Mouse (Mus musculus) forebrain, embryonic 16.5 days (tissue): ENCODE results near the gene Abi3. TPM values are rescaled to one million over a fixed set of nuclear protein-coding genes. Genes with fewer than 3 reads are reported as not detected.

Experiments used
- ATAC-seq: fragments of 200-750 bp; cut with Nextera tagmentation; 2 replicates; pipeline ENCODE4 v1.8.0; 2017; ENCODE audit warnings: mild to moderate bottlenecking, moderate library complexity
- H3K27ac ChIP-seq: fragments of 300-500 bp; sonication (generic); 2 replicates; pipeline ENCODE4 v1.5.1; 2014; ENCODE audit warnings: low read length, control low read depth
- H3K27me3 ChIP-seq: fragments of 300-500 bp; sonication (generic); replicated peaks from 2 replicates; pipeline ENCODE4 v1.6.1; 2014; ENCODE audit warnings: low read length; ENCODE audit not compliant: control insufficient read depth, insufficient read depth
- H3K36me3 ChIP-seq: fragments of 300-500 bp; sonication (generic); 2 replicates; pipeline ENCODE4 v1.6.1; 2014; ENCODE audit not compliant: control insufficient read depth, insufficient read depth
- H3K4me1 ChIP-seq: fragments of 300-500 bp; sonication (generic); replicated peaks from 2 replicates; pipeline ENCODE4 v1.6.1; 2014; ENCODE audit warnings: low read length; ENCODE audit not compliant: control insufficient read depth, insufficient read depth
- H3K4me2 ChIP-seq: fragments of 300-500 bp; sonication (generic); 2 replicates; pipeline ENCODE4 v1.6.1; 2014; ENCODE audit warnings: mild to moderate bottlenecking, low read length, control low read depth
- H3K4me3 ChIP-seq: fragments of 300-500 bp; sonication (generic); replicated peaks from 2 replicates; pipeline ENCODE4 v1.5.1; 2014; ENCODE audit warnings: mild to moderate bottlenecking, low read length, control low read depth
- H3K9ac ChIP-seq: fragments of 300-500 bp; sonication (generic); replicated peaks from 2 replicates; pipeline ENCODE4 v1.6.1; 2014; ENCODE audit warnings: low read depth, low read length, control low read depth
- H3K9me3 ChIP-seq: fragments of 300-500 bp; sonication (generic); 2 replicates; pipeline ENCODE4 v1.6.1; 2016; ENCODE audit warnings: low read length; ENCODE audit not compliant: control insufficient read depth
- WGBS: fragments of 180-500 bp; shearing (Covaris S2); extraction: QIAGEN DNeasy Blood & Tissue Kit; methylation state at CpG from one replicate; pipeline ENCODE4 v1.1.7; 2014; 5-methylcytosine and 5-hydroxymethylcytosine counted together
- polyA plus RNA-seq: library from polyadenylated mRNA; unstranded; fragments of >200 nt; fragmentation: Nextera tagmentation; extraction: Ambion mirVana; gene quantifications from 2 replicates; pipeline ENCODE4 v1.2.1, GENCODE M21; 2015

The Abi3 gene
- polyA plus RNA-seq, 1 experiment from 2014 or later, result 2.0 TPM

DNA sequence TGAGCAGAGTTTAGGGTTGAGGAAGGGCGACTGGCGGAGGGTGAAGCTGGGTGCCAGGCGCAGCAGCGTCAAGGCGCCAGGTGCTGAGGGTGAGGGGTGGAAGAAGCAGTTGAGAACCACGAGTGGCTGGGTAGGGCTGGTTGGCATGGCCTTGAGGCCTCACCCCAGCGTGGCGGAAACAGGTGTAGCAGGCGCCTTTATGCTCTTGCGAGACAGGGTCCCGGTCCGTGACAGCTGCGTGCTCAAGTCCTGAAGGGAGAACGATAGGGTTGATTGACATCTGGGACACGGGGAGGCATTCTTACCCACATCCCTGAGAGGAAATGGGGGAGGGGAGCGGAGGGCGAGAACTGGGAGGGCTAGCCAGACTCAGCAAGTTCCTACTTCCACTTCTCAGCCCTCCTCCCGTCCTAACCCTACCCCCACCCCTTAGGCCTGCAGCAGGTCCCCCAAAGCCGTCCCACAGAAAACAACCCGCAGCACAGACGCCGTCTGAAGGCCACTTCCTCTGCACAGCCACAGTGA lies 8.1 kb downstream of the Abi3 start:
- Histone ChIP-seq H3K27me3 (peaks cover 67% of the 10 kb centered on the region), H3K9me3 (no peaks in the 10 kb centered on the region), H3K4me3 (no peak overlapping the region), H3K36me3 (no peaks in the 10 kb centered on the region), H3K4me1 (peaks cover 33% of the 10 kb centered on the region), H3K27ac (no peak overlapping the region), H3K4me2 (no peak overlapping the region; the same call in 1 of the 2 replicates), H3K9ac (no peak overlapping the region)
- 5% methylated on average over 22 of the region's 22 CpGs for WGBS
- ATAC-seq, result no peak

GRCm38 (mm10) chr11:95833631-95834142 lies 8.6 kb downstream of the Abi3 start:
- no peaks in the 10 kb centered on the region for H3K36me3 ChIP-seq
- H3K9me3 ChIP-seq, result no peaks in the 10 kb centered on the region
- ATAC-seq, result no peak
- H3K4me2 ChIP-seq, result no peak overlapping the region; the same call in 1 of the 2 replicates
- no peak overlapping the region for H3K27ac ChIP-seq
- 10% methylated on average over 18 of the region's 18 CpGs for WGBS
- H3K27me3 ChIP-seq, result peaks cover 72% of the 10 kb centered on the region
- H3K9ac ChIP-seq, result no peak overlapping the region
- peaks cover 28% of the 10 kb centered on the region for H3K4me1 ChIP-seq
- H3K4me3 ChIP-seq, result no peak overlapping the region

DNA sequence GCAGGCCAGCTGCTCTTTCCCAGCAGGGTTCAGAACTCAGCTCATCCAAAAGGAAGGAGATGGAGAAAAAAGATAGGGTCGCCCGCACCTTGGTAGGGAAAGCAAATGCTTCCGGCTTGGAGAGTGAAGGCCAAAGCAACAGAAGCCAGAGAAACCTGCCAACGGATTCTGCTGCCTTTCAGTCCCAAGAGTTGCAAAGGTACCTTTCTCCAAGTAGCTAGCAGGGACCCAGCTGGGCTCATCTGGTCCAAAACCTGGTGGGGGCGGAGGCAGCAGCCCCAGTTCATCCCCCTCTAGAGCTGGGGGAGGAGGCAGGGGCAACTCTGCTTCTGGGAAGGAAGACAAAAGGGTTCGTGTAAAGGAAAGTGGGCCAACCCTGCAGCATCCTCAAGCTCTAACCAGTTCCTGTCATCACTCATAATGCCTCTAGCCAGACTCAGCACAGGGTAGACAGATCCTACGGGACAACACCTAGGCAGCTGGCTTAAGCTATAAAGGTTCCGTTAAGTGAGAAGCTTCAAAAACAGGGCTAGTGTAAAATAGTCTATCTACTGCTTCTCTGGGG lies 9.2 kb downstream of the Abi3 start:
- H3K36me3 ChIP-seq, result no peaks in the 10 kb centered on the region
- H3K27me3 ChIP-seq, result peaks cover 78% of the 10 kb centered on the region
- H3K9ac ChIP-seq, result no peak overlapping the region
- no peak overlapping the region for H3K4me2 ChIP-seq
- no peak for ATAC-seq
- no peaks in the 10 kb centered on the region for H3K9me3 ChIP-seq
- H3K4me1 ChIP-seq, result peaks cover 27% of the 10 kb centered on the region
- WGBS, result 17% methylated on average over 8 of the region's 8 CpGs
- no peak overlapping the region for H3K4me3 ChIP-seq
- H3K27ac ChIP-seq, result no peak overlapping the region

GRCm38 (mm10) chr11:95832129-95833005 lies 9.9 kb downstream of the Abi3 start:
- H3K4me1 ChIP-seq, result peaks cover 26% of the 10 kb centered on the region
- no peaks in the 10 kb centered on the region for H3K9me3 ChIP-seq
- no peaks in the 10 kb centered on the region for H3K36me3 ChIP-seq
- ATAC-seq, result no peak
- no peak overlapping the region for H3K4me3 ChIP-seq
- H3K4me2 ChIP-seq, result no peak overlapping the region
- no peak overlapping the region for H3K9ac ChIP-seq
- no peak overlapping the region for H3K27ac ChIP-seq
- 34% methylated on average over 18 of the region's 18 CpGs for WGBS
- peaks cover 79% of the 10 kb centered on the region for H3K27me3 ChIP-seq

DNA sequence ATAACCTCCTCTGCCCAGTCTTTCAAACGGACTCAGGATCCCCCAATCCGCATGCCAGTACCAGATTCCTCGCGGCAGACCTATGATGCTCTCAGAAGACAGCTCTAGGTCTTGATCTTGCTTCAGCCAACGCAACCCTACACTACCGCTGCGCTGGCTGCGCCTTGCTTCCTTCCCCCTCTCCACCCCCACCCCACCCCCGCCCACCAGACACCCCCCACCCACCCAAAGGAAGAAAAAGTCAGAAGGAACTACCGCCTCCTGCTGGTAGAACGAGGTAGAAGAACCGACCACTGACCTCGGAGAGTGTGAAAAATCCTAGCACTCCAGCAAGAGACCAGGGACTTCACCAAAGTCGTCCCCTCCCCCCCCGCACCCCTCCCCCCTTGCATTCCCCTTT lies 10.6 kb downstream of the Abi3 start:
- Histone ChIP-seq H3K9me3 (no peaks in the 10 kb centered on the region), H3K4me2 (no peak overlapping the region), H3K27me3 (peaks cover 86% of the 10 kb centered on the region), H3K27ac (no peak overlapping the region), H3K9ac (no peak overlapping the region), H3K4me1 (peaks cover 19% of the 10 kb centered on the region), H3K4me3 (no peak overlapping the region), H3K36me3 (no peaks in the 10 kb centered on the region)
- no peak for ATAC-seq
- 3% methylated on average over 15 of the region's 15 CpGs for WGBS

DNA sequence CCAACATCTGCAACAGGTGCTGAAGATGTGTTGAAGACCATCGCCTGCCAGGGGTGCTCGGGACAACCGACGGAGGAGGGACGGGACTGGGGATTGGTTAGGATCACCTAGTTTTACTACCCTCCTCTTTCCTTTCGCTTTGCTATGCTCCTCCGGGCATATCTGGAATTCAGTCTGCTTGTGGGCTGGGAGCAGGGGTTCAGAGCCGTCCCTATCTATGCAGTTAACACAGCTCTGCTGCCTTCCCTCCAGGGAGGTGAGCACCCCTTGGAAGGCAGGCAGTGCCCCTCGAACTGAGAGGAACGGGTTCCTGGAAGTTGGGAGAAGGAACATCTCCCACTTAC lies 11.0 kb downstream of the Abi3 start:
- Histone ChIP-seq H3K27ac (no peak overlapping the region), H3K9me3 (no peaks in the 10 kb centered on the region), H3K4me3 (peak overlapping the region; percentile 15; the same call in 1 of the 2 replicates), H3K9ac (no peak overlapping the region), H3K36me3 (no peaks in the 10 kb centered on the region), H3K4me2 (peak overlapping the region; percentile 38), H3K27me3 (peaks cover 86% of the 10 kb centered on the region), H3K4me1 (peaks cover 19% of the 10 kb centered on the region)
- ATAC-seq, result no peak
- WGBS, result 4% methylated on average over 10 of the region's 10 CpGs

DNA sequence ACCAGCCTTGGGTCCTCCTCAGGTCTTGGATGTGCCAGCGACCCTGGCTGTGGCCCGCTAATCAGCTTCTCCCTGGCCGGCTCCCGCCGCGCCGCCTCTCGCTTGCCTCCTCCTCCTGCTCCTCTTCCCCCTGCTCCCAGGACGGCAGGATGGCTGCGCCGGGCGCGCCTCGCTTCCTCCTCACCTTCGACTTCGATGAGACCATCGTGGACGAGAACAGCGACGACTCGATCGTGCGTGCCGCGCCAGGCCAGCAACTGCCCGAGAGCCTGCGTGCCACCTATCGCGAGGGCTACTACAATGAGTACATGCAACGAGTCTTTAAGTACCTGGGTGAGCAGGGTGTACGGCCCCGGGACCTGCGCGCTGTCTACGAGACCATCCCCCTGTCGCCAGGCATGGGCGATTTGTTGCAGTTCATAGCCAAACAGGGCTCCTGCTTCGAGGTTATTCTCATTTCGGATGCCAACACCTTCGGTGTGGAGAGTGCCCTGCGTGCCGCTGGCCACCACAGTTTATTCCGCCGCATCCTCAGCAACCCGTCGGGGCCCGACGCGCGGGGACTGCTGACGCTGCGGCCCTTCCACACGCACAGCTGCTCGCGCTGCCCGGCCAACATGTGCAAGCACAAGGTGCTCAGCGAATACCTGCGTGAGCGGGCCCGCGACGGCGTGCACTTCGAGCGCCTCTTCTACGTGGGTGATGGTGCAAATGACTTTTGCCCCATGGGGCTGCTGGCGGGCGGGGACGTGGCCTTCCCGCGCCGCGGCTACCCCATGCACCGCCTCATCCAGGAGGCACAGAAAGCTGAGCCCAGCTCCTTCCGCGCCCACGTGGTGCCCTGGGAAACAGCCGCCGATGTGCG lies 11.6 kb downstream of the Abi3 start:
- 2% methylated on average over 80 of the region's 80 CpGs for WGBS
- Histone ChIP-seq H3K27ac (no peak overlapping the region), H3K9ac (no peak overlapping the region)

GRCm38 (mm10) chr11:95829526-95830050 lies 12.7 kb downstream of the Abi3 start:
- 20% methylated on average over 4 of the region's 4 CpGs for WGBS

More for the DNA sequence above, 11.6 kb downstream of the Abi3 start:
- peaks cover 19% of the 10 kb centered on the region for H3K4me1 ChIP-seq
- peaks cover 81% of the 10 kb centered on the region for H3K27me3 ChIP-seq
- no peak for ATAC-seq
- peak overlapping the region; percentile 38 for H3K4me2 ChIP-seq
- peak overlapping the region; percentile 15 for H3K4me3 ChIP-seq
- H3K36me3 ChIP-seq, result no peaks in the 10 kb centered on the region
- no peaks in the 10 kb centered on the region for H3K9me3 ChIP-seq

More at GRCm38 (mm10) chr11:95829526-95830050, 12.7 kb downstream of the Abi3 start:
- H3K9ac ChIP-seq, result no peak overlapping the region
- peaks cover 25% of the 10 kb centered on the region for H3K4me1 ChIP-seq
- H3K36me3 ChIP-seq, result no peaks in the 10 kb centered on the region
- H3K4me2 ChIP-seq, result no peak overlapping the region
- no peak overlapping the region for H3K4me3 ChIP-seq
- no peaks in the 10 kb centered on the region for H3K9me3 ChIP-seq
- no peak for ATAC-seq
- no peak overlapping the region for H3K27ac ChIP-seq
- H3K27me3 ChIP-seq, result peaks cover 82% of the 10 kb centered on the region
